Mouse (Mus musculus) midbrain, embryonic 13.5 days (tissue): Measurements from ENCODE around the gene Spcs2. TPM values are rescaled to one million over a fixed set of nuclear protein-coding genes. Genes with fewer than 3 reads are reported as not detected.

ENCODE experiments used
- ATAC-seq: fragments of 200-750 bp; cut with Nextera tagmentation; 2 replicates; pipeline ENCODE4 v1.8.0; 2017; ENCODE audit warnings: mild to moderate bottlenecking, moderate TSS enrichment, moderate library complexity
- H3K27ac ChIP-seq: fragments of 300-500 bp; sonication (generic); 2 replicates; pipeline ENCODE4 v1.5.1; 2015; ENCODE audit warnings: inconsistent platforms, mild to moderate bottlenecking, moderate library complexity
- H3K27me3 ChIP-seq: fragments of 300-500 bp; sonication (generic); 2 replicates; pipeline ENCODE4 v1.6.1; 2015; ENCODE audit warnings: mild to moderate bottlenecking, inconsistent platforms
- H3K36me3 ChIP-seq: fragments of 300-500 bp; sonication (generic); 2 replicates; pipeline ENCODE4 v1.6.1; 2015; ENCODE audit warnings: mild to moderate bottlenecking, inconsistent platforms
- H3K4me1 ChIP-seq: fragments of 300-500 bp; sonication (generic); replicated peaks from 2 replicates; pipeline ENCODE4 v1.6.1; 2015; ENCODE audit warnings: inconsistent platforms
- H3K4me2 ChIP-seq: fragments of 300-500 bp; sonication (generic); replicated peaks from 2 replicates; pipeline ENCODE4 v1.6.1; 2015; ENCODE audit warnings: moderate library complexity, mild to moderate bottlenecking, inconsistent platforms
- H3K4me3 ChIP-seq: fragments of 300-500 bp; sonication (generic); replicated peaks from 2 replicates; pipeline ENCODE4 v1.5.1; 2015; ENCODE audit warnings: mild to moderate bottlenecking, inconsistent platforms
- H3K9ac ChIP-seq: fragments of 300-500 bp; sonication (generic); replicated peaks from 2 replicates; pipeline ENCODE4 v1.6.1; 2015; ENCODE audit warnings: mild to moderate bottlenecking, inconsistent platforms
- H3K9me3 ChIP-seq: fragments of 300-500 bp; sonication (generic); 2 replicates; pipeline ENCODE4 v1.6.1; 2016; ENCODE audit warnings: mild to moderate bottlenecking, inconsistent platforms
- WGBS: fragments of 180-500 bp; shearing (Covaris S2); methylation state at CpG from one replicate; pipeline ENCODE4 v1.1.7; 2015; 5-methylcytosine and 5-hydroxymethylcytosine counted together
- polyA plus RNA-seq: library from polyadenylated mRNA; unstranded; fragments of >200 nt; fragmentation: Nextera tagmentation; extraction: Ambion mirVana; gene quantifications from 2 replicates; pipeline ENCODE4 v1.2.1, GENCODE M21; 2015

The Spcs2 gene
- polyA plus RNA-seq, 1 experiment from 2014 or later, result 326 TPM

- H3K27me3 ChIP-seq, result no peaks in the 10 kb centered on the region
- no peaks in the 10 kb centered on the region for H3K36me3 ChIP-seq
- WGBS, result 78% methylated on average over 3 of the region's 3 CpGs
- H3K4me1 ChIP-seq, result peaks cover 32% of the 10 kb centered on the region
- H3K9ac ChIP-seq, result no peak overlapping the region
- H3K27ac ChIP-seq, result no peak overlapping the region
- no peak overlapping the region for H3K4me2 ChIP-seq
- H3K9me3 ChIP-seq, result no peaks in the 10 kb centered on the region
- ATAC-seq, result no peak
- no peak overlapping the region for H3K4me3 ChIP-seq
Measured at GRCm38 (mm10) chr7:99890168-99890755, 27.0 kb upstream of the Spcs2 start.

GRCm38 (mm10) chr7:99889175-99889880 is 26.1 kb upstream of the Spcs2 start:
- no peak overlapping the region for H3K9ac ChIP-seq
- no peaks in the 10 kb centered on the region for H3K27me3 ChIP-seq
- ATAC-seq, result peak; percentile 55; the same call in 1 of the 2 replicates
- 47% methylated on average over 10 of the region's 10 CpGs for WGBS
- H3K36me3 ChIP-seq, result no peaks in the 10 kb centered on the region
- peaks cover 27% of the 10 kb centered on the region for H3K4me1 ChIP-seq
- no peaks in the 10 kb centered on the region for H3K9me3 ChIP-seq
- no peak overlapping the region for H3K4me3 ChIP-seq
- peak overlapping the region; percentile 19; the same call in 1 of the 2 replicates for H3K27ac ChIP-seq
- no peak overlapping the region for H3K4me2 ChIP-seq

GRCm38 (mm10) chr7:99887743-99888142 is 24.5 kb upstream of the Spcs2 start:
- no peak for ATAC-seq
- Histone ChIP-seq H3K4me3 (no peak overlapping the region), H3K4me1 (peaks cover 18% of the 10 kb centered on the region), H3K27me3 (no peaks in the 10 kb centered on the region), H3K36me3 (no peaks in the 10 kb centered on the region), H3K9me3 (no peaks in the 10 kb centered on the region), H3K4me2 (no peak overlapping the region), H3K27ac (no peak overlapping the region), H3K9ac (no peak overlapping the region)

GRCm38 (mm10) chr7:99887230-99887735 is 24.0 kb upstream of the Spcs2 start:
- H3K4me3 ChIP-seq, result no peak overlapping the region
- 72% methylated on average over 2 of the region's 2 CpGs for WGBS
- peaks cover 18% of the 10 kb centered on the region for H3K4me1 ChIP-seq
- no peaks in the 10 kb centered on the region for H3K36me3 ChIP-seq
- H3K9me3 ChIP-seq, result no peaks in the 10 kb centered on the region
- no peaks in the 10 kb centered on the region for H3K27me3 ChIP-seq
- ATAC-seq, result no peak
- no peak overlapping the region for H3K27ac ChIP-seq
- no peak overlapping the region for H3K4me2 ChIP-seq
- no peak overlapping the region for H3K9ac ChIP-seq

- WGBS, result 69% methylated on average over 2 of the region's 2 CpGs
- Histone ChIP-seq H3K27me3 (no peaks in the 10 kb centered on the region), H3K36me3 (no peaks in the 10 kb centered on the region), H3K4me2 (no peak overlapping the region), H3K4me1 (peaks cover 5% of the 10 kb centered on the region; the same call in 1 of the 2 replicates), H3K27ac (no peak overlapping the region), H3K9me3 (no peaks in the 10 kb centered on the region), H3K4me3 (no peak overlapping the region), H3K9ac (no peak overlapping the region)
- ATAC-seq, result no peak
Measured at GRCm38 (mm10) chr7:99878254-99878653, 15.0 kb upstream of the Spcs2 start.

- no peaks in the 10 kb centered on the region for H3K36me3 ChIP-seq
- no peak overlapping the region for H3K4me3 ChIP-seq
- no peak overlapping the region for H3K9ac ChIP-seq
- peaks cover 5% of the 10 kb centered on the region; the same call in 1 of the 2 replicates for H3K4me1 ChIP-seq
- peak; percentile 77 for ATAC-seq
- no peak overlapping the region for H3K27ac ChIP-seq
- no peaks in the 10 kb centered on the region for H3K9me3 ChIP-seq
- WGBS, result under 1% methylated on average over 3 of the region's 3 CpGs
- no peaks in the 10 kb centered on the region for H3K27me3 ChIP-seq
- no peak overlapping the region for H3K4me2 ChIP-seq
Measured at GRCm38 (mm10) chr7:99876345-99876744, 13.1 kb upstream of the Spcs2 start.

- WGBS, result 41% methylated on average over 5 of the region's 5 CpGs
- ATAC-seq, result no peak
Measured at GRCm38 (mm10) chr7:99875891-99876290, 12.6 kb upstream of the Spcs2 start.

GRCm38 (mm10) chr7:99873965-99874364 is 10.7 kb upstream of the Spcs2 start:
- WGBS, result 77% methylated on average over 6 of the region's 6 CpGs
- H3K4me3 ChIP-seq, result no peak overlapping the region
- no peak overlapping the region for H3K4me2 ChIP-seq
- no peak overlapping the region for H3K27ac ChIP-seq
- no peaks in the 10 kb centered on the region for H3K36me3 ChIP-seq
- H3K4me1 ChIP-seq, result peaks cover 5% of the 10 kb centered on the region; the same call in 1 of the 2 replicates
- no peak for ATAC-seq
- no peak overlapping the region for H3K9ac ChIP-seq
- no peaks in the 10 kb centered on the region for H3K9me3 ChIP-seq
- no peaks in the 10 kb centered on the region for H3K27me3 ChIP-seq

More at GRCm38 (mm10) chr7:99875891-99876290, 12.6 kb upstream of the Spcs2 start:
- H3K9me3 ChIP-seq, result no peaks in the 10 kb centered on the region
- H3K4me1 ChIP-seq, result peaks cover 5% of the 10 kb centered on the region; the same call in 1 of the 2 replicates
- H3K4me3 ChIP-seq, result no peak overlapping the region
- H3K4me2 ChIP-seq, result no peak overlapping the region
- H3K27ac ChIP-seq, result no peak overlapping the region
- no peaks in the 10 kb centered on the region for H3K27me3 ChIP-seq
- no peaks in the 10 kb centered on the region for H3K36me3 ChIP-seq
- H3K9ac ChIP-seq, result no peak overlapping the region

- Histone ChIP-seq H3K9me3 (no peaks in the 10 kb centered on the region), H3K36me3 (no peaks in the 10 kb centered on the region), H3K4me3 (no peak overlapping the region), H3K27ac (no peak overlapping the region), H3K4me2 (no peak overlapping the region), H3K27me3 (no peaks in the 10 kb centered on the region), H3K4me1 (peaks cover 9% of the 10 kb centered on the region), H3K9ac (no peak overlapping the region)
- WGBS, result 76% methylated on average over 4 of the region's 4 CpGs
- no peak for ATAC-seq
Measured at GRCm38 (mm10) chr7:99869296-99869695, 6.0 kb upstream of the Spcs2 start.

- no peak overlapping the region for H3K4me3 ChIP-seq
- no peaks in the 10 kb centered on the region for H3K36me3 ChIP-seq
- H3K4me2 ChIP-seq, result no peak overlapping the region
- 50% methylated on average over 3 of the region's 3 CpGs for WGBS
- no peaks in the 10 kb centered on the region for H3K9me3 ChIP-seq
- no peaks in the 10 kb centered on the region for H3K27me3 ChIP-seq
- peaks cover 14% of the 10 kb centered on the region for H3K4me1 ChIP-seq
- no peak overlapping the region for H3K27ac ChIP-seq
- no peak for ATAC-seq
- H3K9ac ChIP-seq, result no peak overlapping the region
Measured at GRCm38 (mm10) chr7:99865219-99865618, 2.0 kb upstream of the Spcs2 start.

- ATAC-seq, result no peak
- no peaks in the 10 kb centered on the region for H3K36me3 ChIP-seq
- H3K9me3 ChIP-seq, result no peaks in the 10 kb centered on the region
- H3K4me3 ChIP-seq, result no peak overlapping the region
- whole genome bisulfite sequencing, result 14% methylated on average over 6 of the region's 11 CpGs
- peaks cover 14% of the 10 kb centered on the region for H3K4me1 ChIP-seq
- no peak overlapping the region for H3K27ac ChIP-seq
- H3K27me3 ChIP-seq, result no peaks in the 10 kb centered on the region
- no peak overlapping the region for H3K9ac ChIP-seq
- no peak overlapping the region for H3K4me2 ChIP-seq
Measured at GRCm38 (mm10) chr7:99864241-99865028, 1.2 kb upstream of the Spcs2 start.
